Mouse (Mus musculus): ENCODE data around the gene Inf2. TPM values are rescaled to one million over a fixed set of nuclear protein-coding genes. Genes with fewer than 3 reads are reported as not detected.

The Inf2 gene
- total RNA-seq (2021) = 10 to 100 TPM; 11.9 to 17.2 TPM
- long read RNA-seq, experiment 1, partial matches to known transcripts = 1 of 3 reads
- long read RNA-seq, experiment 1, other reads (novel, unspliced or antisense) = 2 of 3 reads
- long read RNA-seq, experiment 2, partial matches to known transcripts = 0 of 2 reads
- long read RNA-seq, experiment 2, other reads (novel, unspliced or antisense) = 2 of 2 reads

GRCm38 (mm10) chr12:112588426-112589256 lies at the start of gene Inf2:
Gene Inf2 (plus strand): TSS chr12:112588784.
- DNase-seq = peak; percentile 85 to 92

- no peak for DNase-seq
These were observed 49.1 kb upstream of the Inf2 start for GRCm38 (mm10) chr12:112539466-112539965.

- no peak for DNase-seq
These were observed 48.3 kb upstream of the Inf2 start for GRCm38 (mm10) chr12:112540321-112540720.

DNA sequence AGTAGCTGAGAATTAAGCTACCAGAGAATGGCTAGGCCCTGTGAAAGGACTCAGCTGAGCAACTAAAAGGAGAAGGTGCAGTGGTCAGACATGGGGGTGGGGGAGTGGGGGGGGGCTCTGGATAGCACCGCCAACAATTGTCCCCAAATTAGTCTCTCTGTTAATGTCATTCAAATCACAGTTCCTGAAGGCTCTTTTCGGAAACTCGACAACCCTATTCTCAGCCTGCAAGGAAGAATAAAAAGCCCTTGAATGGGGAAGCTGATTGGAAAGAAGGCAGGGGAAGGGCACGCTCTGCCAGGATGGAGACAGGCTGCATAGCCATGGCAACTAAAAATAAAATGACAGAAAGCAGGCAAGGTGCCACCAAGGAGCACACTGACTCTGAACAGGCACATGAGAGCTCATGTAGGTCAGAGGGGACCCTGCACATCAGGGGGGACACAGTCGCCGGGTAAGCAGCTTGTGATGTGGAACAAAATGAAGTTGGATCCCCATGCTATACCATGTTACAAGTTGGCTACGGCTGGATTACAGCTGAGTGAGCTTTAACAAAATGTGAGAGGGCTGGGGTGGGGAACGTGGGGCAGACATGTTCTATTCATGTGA lies 47.0 kb upstream of the Inf2 start:
- no peak for DNase-seq

DNA sequence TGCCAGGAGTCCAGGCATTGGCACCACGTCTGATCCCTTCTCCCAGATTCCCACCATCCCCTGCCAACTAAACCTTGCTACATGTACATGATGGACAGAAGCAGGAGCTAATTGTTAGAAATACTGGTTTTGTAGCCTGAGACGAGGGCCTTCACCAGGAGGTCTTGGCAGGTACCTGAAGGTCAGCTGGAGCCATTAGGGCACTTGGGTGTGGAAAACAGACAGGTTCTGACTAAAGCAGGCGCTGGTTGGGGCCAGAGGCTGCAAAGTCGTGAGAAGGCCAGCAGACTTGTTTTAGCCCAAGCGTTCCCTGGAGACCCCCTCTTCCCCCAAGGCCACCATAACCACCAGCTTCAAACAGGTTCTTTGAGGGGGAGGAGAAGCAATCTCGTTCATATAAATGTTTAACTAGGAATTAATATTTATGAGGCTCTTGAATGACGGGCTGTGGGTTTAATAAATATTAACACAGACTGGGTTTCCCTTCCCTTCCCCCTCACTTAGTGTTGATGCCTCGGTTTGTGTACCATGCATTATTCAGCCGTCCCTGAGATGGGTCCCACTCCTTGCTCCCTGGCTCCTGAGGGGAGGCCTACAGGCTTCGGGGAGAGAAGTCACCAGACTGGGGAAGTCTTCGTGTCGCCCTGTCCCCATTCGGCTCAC lies 46.2 kb upstream of the Inf2 start:
- no peak for DNase-seq

- peak; percentile 83 to 97 for DNase-seq
These were observed 45.7 kb upstream of the Inf2 start for GRCm38 (mm10) chr12:112542920-112543300.

GRCm38 (mm10) chr12:112543941-112544340 lies 44.6 kb upstream of the Inf2 start:
- no peak for DNase-seq

GRCm38 (mm10) chr12:112544946-112545701 lies 43.5 kb upstream of the Inf2 start:
- DNase-seq = peak; percentile 34 to 50

- DNase-seq = no peak
These were observed 42.5 kb upstream of the Inf2 start for GRCm38 (mm10) chr12:112546110-112546509.

DNA sequence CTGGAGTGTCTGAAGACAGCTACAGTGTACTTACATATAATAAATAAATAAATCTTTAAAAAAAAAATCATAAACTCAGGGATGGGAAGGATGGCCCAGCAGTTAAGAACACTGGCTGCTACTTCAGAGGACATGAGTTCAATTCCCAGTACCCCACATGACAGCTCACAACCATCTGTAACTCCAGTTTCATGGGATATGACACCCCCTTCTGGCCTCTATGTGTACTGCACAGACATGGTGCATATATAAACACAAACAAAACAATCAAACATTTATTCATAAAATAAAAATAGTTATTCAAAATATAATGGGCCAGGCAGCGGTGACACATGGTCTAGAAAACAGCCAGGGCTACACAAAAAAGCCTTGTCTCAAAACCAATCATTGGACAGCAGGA lies 39.3 kb upstream of the Inf2 start:
- no peak for DNase-seq

DNA sequence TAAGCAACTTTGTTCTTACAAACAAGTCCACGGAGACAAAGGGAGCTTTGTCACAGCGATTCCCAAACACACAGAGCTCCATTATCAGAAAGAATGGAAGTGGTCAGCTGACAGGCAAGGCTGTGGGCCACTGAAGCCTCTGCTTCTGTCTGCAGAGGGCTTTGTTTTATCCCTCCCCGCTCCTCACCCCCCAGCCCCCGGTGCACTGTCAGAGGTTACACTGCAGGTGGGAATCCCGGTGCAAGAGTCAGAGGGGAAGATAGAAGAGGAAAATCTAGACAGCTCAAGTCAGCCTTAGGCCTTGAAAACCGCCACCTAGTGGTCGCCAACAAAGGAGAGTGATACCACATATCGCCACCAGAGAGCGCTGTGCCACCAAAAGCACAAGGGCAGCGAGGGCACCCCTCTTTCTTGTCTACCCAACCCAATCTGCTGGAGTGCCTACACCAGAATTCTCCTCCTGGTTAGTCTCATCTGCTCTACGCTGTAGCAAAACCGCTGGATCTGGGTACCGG lies 36.7 kb upstream of the Inf2 start:
- peak; percentile 82 to 96 for DNase-seq

- DNase-seq = no peak
These were observed 36.1 kb upstream of the Inf2 start for GRCm38 (mm10) chr12:112552520-112552919.

DNA sequence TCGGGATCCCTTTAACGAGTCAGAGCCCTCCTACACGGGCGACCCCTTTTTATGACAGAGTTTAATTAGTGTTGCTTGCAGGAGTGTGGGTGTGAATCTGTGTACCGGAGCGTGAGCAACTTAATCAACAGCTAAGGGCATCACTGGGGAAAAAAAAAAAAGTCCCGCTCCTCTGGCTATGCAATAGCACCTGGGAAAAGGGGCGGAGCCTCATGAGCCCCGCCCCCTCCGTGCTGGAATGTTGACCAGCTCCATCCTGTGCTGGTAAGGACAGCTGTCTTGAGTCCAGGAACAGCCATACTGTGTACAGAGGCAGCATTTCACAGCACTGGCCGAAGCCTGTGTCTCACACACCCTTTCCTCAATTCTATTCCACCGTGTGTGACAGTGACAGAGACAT lies 33.7 kb upstream of the Inf2 start:
- DNase-seq = no peak

- DNase-seq = peak in 1 of 2 experiments; percentile 21
These were observed 32.0 kb upstream of the Inf2 start for GRCm38 (mm10) chr12:112556531-112557060.

- DNase-seq = no peak
These were observed 31.4 kb upstream of the Inf2 start for GRCm38 (mm10) chr12:112557219-112557618.

DNA sequence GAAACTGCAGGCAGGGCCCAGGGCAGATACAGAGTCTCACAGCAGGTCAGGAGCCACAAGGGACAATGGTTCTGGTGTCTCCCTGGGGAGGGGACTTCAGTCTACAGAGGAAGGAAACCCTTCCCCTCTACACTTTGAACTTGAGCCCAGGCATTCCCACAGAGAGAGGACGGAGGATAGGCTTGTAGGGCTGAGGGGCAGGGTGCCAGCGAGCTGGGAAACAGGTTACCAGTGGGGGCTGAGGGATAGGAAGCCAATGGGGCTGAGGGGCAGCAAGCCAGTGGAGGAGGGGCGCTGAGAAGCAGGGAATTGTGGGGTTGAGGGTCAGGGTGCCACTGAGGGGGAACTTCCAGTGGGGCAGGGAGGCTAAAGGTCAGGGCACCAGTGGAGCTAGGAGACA lies 29.4 kb upstream of the Inf2 start:
- DNase-seq = peak; percentile 46 to 81

GRCm38 (mm10) chr12:112559671-112560070 lies 28.9 kb upstream of the Inf2 start:
- no peak for DNase-seq

DNA sequence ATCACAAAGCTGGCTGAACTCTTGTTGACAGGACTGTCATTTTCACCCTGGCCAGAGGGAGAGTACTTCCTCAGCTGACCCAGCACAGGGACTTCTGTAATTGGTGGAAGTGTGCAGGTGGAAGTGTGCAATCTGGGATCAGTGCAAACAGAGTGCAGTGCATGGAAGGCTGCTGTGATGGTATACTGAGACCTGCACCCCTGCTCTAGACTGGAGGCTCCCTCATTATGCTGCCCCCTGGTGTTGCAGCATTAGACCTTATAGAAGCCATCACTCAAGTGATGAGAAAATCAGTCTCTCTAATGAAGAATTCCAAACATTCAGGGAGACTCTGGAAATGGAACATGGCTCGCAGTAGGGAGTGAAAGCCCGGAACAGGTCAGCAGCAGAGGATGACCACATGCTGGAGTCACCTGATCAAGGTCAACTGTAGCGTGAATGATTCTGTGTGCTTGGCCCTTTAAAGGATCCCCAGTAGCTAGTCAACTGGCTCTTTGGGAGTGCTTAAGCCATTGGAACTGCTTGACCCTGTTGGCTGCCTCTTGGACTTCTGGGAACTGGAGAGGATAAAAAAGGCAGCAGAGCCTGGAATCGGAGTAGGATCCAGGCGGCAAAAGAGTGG lies 28.3 kb upstream of the Inf2 start:
- peak; percentile 21 to 45 for DNase-seq

DNA sequence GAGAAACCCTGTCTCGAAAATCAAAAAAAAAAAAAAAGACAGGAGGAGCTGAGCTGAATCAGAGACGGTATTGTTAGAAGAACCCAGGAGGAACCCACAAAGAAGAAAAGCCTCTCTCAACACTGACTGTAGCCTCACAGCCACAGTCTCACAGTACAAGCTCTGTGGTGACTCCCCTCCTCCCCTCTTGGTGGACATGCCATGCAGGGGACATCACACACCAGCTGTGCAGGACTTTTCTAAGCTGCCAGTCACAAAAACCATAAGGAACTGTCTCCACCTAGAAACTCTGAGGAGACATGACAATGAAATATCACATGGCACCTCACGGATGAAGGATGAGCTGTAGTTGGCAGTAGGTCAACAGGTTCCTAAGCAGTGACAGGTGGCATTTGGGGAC lies 27.4 kb upstream of the Inf2 start:
- DNase-seq = no peak

- DNase-seq = no peak
These were observed 26.1 kb upstream of the Inf2 start for GRCm38 (mm10) chr12:112562462-112562861.

DNA sequence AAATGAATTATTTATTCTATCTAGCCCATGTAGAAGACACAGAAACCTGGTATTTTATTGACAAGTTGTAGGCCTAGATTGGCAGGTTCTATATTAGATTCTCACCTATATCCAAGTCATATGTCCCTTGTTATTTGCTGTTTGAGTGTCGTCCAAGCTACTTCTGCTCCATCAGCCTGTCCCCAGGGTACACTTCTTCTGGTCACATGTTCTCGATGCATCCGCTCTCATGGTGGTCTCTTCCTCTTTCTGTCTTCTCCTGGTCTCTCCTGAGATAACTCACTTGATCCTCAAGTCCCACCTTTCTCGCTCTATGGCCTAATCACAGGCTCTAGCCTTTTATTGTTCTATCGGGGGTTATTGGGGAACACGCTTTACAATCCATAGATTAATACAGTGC lies 25.6 kb upstream of the Inf2 start:
- DNase-seq = no peak

All from heart, adult 18-20 months (tissue).